Mouse (Mus musculus) lung, adult 2 months (tissue): ENCODE data around the gene Zfp330. TPM values are rescaled to one million over a fixed set of nuclear protein-coding genes. Genes with fewer than 3 reads are reported as not detected.

Source experiments
- DNase-seq: peaks from one replicate; pipeline ENCODE4 v3.0.0; 2022
- H3K4me1 ChIP-seq: fragments of 200-500 bp; 2 replicates; pipeline ENCODE4 v1.6.1; 2011; ENCODE audit warnings: low read length; ENCODE audit not compliant: control insufficient read depth, insufficient read depth
- H3K4me3 ChIP-seq: fragments of 200-500 bp; replicated peaks from 2 replicates; pipeline ENCODE3; 2011; ENCODE audit warnings: low read depth, mild to moderate bottlenecking, control low read depth, low read length; ENCODE audit errors: extremely low read depth
- CTCF ChIP-seq: fragments of 200-500 bp; IDR thresholded peaks from 2 replicates; pipeline ENCODE4 v1.5.1; 2011; ENCODE audit warnings: mild to moderate bottlenecking, low read length, control low read depth; ENCODE audit not compliant: insufficient read depth
- POLR2A ChIP-seq: fragments of 200-500 bp; IDR thresholded peaks from 2 replicates; pipeline ENCODE4 v1.6.1; 2011; ENCODE audit warnings: low read depth, mild to moderate bottlenecking, control low read depth, low read length, borderline replicate concordance; ENCODE audit errors: extremely low read depth
- WGBS: fragments of 180-500 bp; shearing (Covaris S2); methylation state at CpG from one replicate; pipeline ENCODE4 v1.1.7; 2018; 5-methylcytosine and 5-hydroxymethylcytosine counted together
- polyA plus RNA-seq: library from polyadenylated mRNA; depleted of rRNA; stranded (reverse); fragments of >200 nt; gene quantifications from 2 replicates; pipeline ENCODE4 v1.2.3, GENCODE M21; 2012; rRNA removed

Zfp330 gene
- polyA plus RNA-seq, 1 experiment = 11.3 TPM

DNA sequence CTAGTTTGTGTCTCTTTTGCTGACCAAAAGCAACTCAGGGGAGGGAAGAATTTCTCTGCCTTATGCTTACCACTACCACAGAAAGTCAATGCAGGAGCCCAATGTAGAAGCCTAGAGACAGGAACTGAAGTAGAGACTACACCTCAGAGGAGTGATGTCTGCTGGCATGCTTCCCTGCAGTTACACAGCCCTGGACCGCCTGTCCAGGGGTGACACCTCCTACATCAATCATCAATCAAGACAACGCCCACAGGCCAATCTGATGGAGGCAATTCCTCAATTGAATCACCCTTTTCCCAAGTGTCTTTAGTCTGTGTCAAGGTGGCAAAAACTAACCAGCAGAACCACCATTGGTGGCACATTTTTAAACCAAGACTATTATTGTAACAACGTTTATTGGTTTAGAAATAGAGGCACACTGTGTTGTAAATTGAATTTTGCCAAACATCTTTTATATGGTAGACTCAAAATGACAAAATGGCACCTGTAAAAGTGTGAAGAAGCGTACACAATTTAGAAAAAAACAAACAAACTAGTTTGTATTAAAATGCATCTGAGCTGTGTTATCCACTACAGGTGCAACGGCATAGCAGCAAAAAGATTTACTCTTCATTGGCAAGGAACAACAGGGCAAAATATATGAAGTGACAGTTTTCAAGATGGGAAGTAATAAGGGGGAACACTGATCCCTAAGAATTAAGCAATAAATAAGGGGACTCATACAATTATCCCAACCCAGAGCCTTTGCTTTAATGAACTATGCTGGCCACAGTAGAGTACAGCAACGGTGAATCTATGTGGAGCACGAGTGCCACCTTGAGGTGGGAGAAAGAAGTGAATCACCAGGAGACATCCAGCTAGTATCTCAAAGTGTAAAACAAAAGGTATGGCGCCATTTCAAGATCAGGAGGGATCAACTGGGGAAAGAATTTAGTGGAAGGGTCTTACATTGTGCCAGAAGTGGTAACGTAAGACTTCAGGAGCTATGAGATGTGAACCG lies 29.8 kb downstream of the Zfp330 start:
- no peaks in the 10 kb centered on the region for H3K4me1 ChIP-seq
- peak; percentile 70 for DNase-seq
- TF ChIP-seq CTCF (peak; percentile 55; the same call in 1 of the 2 replicates), POLR2A (no peak)
- 47% methylated on average over 10 of the region's 10 CpGs for WGBS
- no peak overlapping the region for H3K4me3 ChIP-seq

Other genes with a start within 250 kb of the Zfp330 start
- gene Rnf150, start 89.2 kb upstream of the Zfp330 start, polyA plus RNA-seq = 4.4 and 6.9 TPM in 2 replicates